Mouse (Mus musculus) bone marrow macrophage, adult 2 months (primary cell): ENCODE measurements around the gene Sema4a.

ENCODE experiments used
- CTCF ChIP-seq: IDR thresholded peaks from 2 replicates; pipeline ENCODE4 v1.5.1; 2012; ENCODE audit warnings: low read depth, mild to moderate bottlenecking, low read length, moderate library complexity
- POLR2A ChIP-seq: IDR thresholded peaks from 2 replicates; pipeline ENCODE4 v1.6.1; 2012; ENCODE audit warnings: mild to moderate bottlenecking, low read depth, low read length, borderline replicate concordance

DNA sequence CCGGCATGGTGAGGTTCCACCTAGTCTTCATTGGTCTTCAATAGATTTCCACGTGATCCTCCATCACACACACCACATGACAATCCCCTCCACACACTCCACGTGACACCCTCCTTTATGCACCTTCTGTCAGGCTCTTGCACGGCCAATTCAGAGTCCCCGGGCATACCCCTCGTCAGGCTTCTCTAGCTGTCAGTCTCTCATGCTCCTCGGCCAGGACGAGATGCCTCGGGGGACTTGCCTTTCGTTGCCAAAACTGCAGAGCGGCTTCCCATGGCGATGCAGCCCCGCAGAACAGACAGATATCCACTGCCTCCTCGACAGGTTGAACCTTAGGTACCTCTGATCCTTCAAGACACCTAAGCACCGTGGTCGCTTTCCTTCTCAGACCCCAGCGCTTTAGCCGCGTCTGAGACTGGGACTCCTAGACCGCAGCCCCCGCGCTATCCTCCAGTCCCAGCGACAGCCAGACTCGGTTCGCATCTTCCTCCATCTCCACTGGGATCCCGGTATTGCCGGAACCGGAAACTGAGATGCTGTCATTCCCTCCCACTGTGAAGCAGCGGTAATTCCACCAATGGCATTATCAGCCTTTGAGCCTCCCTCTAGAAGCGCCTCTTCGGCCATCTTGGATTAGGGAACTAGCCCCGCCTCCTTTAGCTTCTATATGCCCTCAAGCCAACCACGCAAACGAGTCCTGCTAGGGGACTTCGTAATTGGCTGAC is 36.2 kb downstream of the Sema4a start, which contains the start of gene Slc25a44:
- TF ChIP-seq CTCF, result no peak
- TF ChIP-seq POLR2A, result no peak
